Mouse (Mus musculus) gastrocnemius, postnatal 14 days (tissue): ENCODE results near the gene Ott. TPM values are rescaled to one million over a fixed set of nuclear protein-coding genes. Genes with fewer than 3 reads are reported as not detected.
"Not testable (repeated sequence)": the region's sequence is repeated elsewhere in the genome, so short reads cannot be mapped to it uniquely, and the experiment has no call there.

Experiments used
- DNase-seq: peaks from one replicate; pipeline ENCODE4 v3.0.0; 2021; ENCODE audit warnings: mixed read lengths
- intact Hi-C: fragments of 180-260 bp; cut with DNase I; formaldehyde crosslinking; loops from one replicate; pipeline ENCODE4 v1.15.1; 2025; ENCODE audit warnings: low total_unique reads
- long read RNA-seq, 2 experiments: library from polyadenylated mRNA; stranded (forward); transcript quantifications; one replicate each; pipeline ENCODE4 v2.0.0; 2021
- total RNA-seq, 2 experiments: library from RNA; stranded (reverse); gene quantifications; 2 replicates each; pipeline ENCODE4 v1.2.3; 2021

Gene Ott
- total RNA-seq: not detected
- long read RNA-seq, experiment 1: 0 reads
- long read RNA-seq, experiment 2: 0 reads

DNA sequence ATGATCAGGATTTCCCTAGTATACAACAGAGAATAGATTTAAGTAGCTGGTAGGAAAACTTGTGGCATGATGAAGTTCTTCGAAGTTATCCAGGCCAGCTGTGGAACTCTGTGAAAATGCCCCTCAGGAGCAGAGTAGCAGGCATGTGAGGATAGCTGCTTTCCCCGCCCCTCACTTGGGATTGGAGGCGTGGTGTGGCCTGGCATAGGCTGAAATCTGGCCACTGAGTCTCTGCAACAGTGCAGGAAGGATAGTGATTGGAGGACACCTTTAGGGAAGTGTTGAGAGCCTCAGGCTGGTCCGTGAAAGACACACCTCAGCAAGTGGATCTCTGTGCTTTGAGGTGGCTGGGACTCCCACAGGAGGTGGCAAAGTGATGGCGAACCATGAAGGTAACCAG lies at the start of gene Ott:
Gene Ott, plus strand, starts transcription at position 301 of the 400 bp plus-strand sequence.
- intact Hi-C loops, DNase-seq: not testable (repeated sequence)

Other genes starting within 250 kb of the Ott start
- gene Luzp4, start 216.6 kb upstream of the Ott start, total RNA-seq: not detected
- not detected for gene Gm15093, start 198.1 kb downstream of the Ott start, total RNA-seq